Mouse (Mus musculus): ENCODE data around the gene D17Wsu92e.
"Not testable (repeated sequence)": the region's sequence is repeated elsewhere in the genome, so short reads cannot be mapped to it uniquely, and the experiment has no call there.

The D17Wsu92e gene

DNA sequence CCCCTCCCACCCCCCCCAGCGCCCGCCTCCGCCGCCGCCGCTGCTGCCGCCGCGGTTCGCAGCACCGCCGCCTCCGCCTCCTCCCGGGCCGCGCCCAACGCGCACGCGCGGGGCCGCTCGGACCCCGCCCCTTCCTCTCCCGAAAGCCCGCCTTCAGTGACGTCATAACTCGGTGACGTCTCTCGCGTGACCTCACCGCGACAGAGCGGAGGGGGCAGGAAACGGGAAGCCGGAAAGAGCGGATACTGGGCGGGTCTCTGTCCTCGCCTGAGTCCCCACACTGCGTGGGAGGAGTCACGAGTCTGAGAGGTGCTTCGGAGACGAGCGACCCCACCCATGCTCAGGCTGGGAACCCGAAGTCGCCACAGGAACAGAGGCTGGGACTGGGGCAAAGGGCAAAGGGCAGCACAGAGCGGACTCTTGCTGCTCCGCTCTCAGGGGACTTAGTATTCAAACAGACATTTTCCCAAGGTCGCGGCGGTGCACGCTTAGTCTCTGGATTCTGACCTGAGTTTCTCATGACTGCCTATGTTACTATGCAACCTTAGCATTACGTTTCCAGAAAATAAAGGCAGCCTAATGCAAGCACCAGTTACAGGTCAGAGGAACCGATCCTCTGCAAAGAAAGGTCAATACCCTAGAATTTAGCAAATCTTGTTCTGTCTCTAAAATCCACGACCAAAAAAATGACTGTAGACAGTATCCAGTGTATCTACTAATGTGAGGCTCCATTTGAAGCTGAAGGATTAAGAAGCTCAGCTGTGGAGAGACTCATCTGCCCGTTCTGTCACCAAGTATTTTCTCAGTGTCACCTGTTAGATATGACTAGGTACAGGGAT lies at the start of gene D17Wsu92e:
TSS of gene D17Wsu92e (minus strand) at position 81 of the 839 bp plus-strand sequence.
- peak; percentile 98 to 99 for DNase-seq (ENCODE audit: low spot score in 2 of 2)

DNA sequence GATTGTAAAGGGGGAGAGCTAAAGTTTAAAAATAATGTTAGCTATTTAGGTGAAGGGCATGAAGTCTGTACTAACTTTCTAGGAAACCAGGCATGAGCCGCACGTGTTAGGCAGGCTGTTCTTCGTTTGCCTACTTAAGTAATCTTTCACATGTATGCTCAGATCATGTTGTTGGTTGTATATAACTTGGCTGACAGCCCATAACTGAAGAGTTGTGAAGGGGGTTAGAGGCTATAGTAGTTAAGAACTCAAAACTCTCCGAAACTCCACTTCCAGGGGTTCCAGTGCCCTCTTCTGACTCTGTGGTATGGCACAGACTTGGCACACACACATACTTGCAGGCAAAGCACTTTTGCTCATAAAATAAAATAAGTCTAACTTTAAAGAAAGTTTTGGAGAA lies 46.3 kb upstream of the D17Wsu92e start:
- DNase-seq (ENCODE audit: low spot score in 2 of 2) = no peak

DNA sequence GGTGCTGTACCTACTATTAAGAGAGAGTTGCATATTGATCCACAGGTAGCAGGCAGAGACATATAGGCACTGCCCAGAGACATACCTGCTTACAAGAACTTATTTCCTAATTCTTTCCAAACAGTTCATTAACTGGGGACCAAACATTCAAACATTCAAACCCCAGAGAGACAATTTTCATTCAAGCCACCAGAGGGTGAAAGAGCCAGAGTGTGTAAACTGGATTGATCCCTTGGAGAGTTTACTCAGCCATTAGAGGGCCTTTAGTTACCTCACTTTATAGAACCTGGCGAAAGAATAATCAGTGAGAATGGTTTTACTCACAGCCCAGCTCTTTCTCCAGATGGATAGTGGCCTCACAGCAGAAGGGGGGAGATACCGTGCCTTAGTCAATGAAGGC lies 45.0 kb upstream of the D17Wsu92e start:
- no peak for DNase-seq (ENCODE audit: low spot score in 2 of 2)

DNA sequence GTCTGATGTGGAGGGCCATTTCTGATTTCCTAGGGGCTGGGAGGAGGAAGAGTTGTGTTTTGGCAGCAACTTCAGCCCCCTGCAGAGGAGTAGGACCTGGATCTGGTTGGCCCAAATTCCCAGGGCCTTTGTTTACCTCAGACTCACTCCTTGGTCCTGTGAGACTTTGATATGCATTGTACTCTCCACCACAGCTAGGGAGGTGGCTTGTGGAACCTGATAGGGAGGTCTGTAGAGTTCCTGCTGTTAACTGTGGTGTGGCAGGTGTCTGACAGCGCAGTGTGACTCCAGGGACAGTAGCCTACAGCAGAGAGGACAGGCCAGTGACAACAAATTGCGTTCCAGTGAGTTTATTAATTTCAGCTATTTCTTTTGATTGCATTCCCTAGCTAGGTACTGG lies 38.7 kb upstream of the D17Wsu92e start:
- DNase-seq (ENCODE audit: low spot score in 2 of 2) = no peak

DNA sequence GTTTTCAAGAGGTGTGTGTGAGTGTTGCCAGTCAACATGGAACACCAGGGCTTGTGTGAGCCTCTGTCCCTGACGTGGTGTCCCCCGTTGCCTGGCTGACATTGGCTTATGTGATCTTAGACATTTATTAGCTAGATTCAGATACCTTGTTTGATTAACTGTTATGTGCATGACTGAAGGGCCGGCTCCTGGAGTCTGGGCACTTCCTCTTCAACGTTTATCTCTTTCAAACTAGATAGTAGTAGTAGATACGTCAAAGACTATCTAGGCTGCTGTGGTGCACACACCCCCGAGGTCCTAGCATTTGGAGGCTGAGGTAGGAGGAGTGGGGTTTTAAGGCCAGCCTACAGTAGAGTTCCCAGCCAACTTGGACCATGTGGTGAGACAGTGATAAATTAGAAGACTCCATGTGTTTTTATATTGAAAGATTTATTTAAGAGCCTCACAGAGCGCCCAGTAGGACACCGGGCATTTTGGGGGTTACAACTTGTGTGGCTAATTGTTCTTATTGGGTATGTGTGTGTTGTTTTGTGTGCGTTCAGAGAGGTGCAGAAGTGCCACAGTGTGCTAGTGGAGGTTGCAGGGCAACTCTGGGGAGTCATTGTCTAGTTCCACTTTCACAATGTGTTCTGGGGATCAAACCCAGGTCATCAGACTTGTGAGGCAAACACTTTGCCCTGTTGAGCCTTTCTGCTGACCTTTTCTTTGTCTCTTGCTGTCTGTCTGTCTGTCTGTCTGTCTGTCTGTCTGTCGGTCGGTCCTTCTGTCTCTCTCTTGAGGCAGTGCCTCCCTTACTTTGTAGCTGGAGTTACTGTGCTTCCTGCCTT lies 37.4 kb upstream of the D17Wsu92e start:
- DNase-seq (ENCODE audit: low spot score in 2 of 2) = no peak

DNA sequence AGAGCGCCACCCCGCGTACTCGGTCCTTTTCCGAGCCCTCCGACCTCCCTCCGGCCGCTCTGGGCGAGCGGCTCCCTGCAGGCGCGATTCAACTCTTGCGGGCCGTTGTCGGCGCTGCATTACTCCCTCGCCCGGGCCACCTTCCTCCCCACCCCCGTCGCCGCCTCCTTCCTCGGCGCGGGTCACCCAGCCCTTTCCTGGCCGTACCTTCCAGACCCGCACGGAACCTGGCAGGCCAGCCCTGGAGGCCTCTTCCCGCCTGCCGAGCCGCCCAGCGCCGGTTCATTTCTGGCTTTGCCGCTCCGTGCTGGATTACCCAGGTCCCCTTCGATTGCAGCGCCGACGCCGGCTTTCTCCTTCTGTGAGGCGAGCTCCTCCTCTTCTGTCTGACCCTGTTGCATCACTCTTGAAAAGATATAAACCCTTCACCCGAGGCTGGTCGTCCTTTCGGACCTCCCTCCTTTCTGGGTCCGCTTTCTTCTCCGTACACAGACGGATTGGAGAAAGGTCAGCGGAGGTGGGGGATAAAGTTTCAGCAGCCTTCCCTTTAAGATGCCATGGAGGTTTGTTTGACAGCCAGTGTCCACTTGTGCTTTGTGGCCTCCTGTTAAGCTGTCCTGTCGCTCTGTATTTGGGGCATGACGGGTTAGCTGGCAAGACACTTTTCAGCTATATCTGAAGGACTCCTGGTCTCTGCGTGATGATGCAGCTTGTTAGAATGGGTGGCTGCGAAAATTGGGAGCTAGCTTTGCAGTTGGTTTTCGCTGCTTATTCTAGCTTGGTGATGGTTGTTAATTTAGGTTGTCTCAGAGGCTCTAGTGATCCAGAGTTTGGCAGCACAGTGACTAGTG lies 36.6 kb upstream of the D17Wsu92e start:
- DNase-seq (ENCODE audit: low spot score in 2 of 2) = peak in 1 of 2 experiments; percentile 67

DNA sequence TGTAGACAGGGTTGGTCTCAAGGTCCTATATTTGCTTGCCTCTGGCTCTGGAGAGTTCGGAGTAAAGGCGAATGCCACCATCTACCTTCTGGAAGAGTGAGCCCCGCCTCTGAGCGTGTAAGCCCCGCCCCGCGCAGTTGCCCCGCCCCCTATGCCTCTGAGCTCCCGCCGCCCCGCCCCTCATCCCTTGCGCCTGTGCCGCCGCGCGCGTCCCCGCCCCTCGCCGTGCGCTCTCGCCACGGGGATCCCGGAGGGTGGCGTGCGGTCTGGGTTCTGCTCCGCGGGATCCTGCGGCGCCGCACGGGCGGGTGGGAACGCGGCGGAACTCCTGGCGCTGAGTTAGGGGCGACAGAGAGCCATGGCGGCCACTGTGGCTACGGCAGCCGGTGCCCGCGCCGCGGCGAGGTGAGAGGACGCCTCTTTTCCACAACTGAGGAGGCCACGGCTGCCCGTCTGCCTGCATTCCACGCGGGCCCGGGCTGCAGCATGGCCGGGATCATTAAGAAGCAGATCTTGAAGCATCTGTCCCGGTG lies 35.9 kb upstream of the D17Wsu92e start, which contains the start of gene Uhrf1bp1:
TSS of gene Uhrf1bp1 (plus strand) at position 177 of the 533 bp plus-strand sequence.
- DNase-seq (ENCODE audit: low spot score in 2 of 2) = peak; percentile 68 to 83

DNA sequence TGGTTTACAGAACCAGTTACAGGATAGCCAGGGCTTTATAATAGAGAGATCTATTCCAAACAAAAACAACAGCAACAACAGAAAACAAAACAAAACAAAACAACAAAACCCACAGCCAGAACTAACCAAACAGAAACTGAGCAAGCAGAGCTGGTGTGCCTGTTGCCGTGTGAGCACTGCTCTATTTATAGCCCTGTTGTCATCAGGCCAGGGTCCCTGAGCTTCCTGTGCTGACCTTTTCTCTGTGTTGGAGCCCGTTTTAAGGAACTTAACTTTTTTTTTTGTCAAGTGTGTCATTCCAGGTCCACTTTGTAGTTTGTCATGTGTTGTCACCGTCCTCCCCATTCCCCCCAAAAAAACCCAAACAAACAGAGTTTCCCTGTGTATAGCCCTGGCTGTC lies 30.6 kb upstream of the D17Wsu92e start:
- DNase-seq (ENCODE audit: low spot score in 2 of 2) = no peak

DNA sequence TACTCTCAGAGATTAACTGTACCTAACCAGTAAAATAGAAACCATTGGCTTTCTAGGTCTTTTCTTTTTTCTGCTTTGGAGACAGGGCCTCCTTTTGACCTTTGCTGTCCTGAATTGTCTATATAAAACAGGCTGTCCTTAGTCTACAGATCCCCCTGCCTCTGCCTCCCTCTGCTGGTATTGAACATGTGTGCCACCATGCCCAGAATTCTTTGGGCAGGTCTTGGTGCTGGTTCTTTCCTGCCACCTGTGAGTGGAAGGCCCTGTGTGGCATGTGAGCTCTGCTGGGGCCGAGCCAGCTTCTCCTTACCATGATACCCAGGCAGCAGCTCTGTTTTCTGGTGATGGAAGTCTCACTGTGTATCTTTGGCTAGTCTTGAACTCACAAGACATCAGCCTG lies 27.9 kb upstream of the D17Wsu92e start:
- DNase-seq (ENCODE audit: low spot score in 2 of 2) = no peak

DNA sequence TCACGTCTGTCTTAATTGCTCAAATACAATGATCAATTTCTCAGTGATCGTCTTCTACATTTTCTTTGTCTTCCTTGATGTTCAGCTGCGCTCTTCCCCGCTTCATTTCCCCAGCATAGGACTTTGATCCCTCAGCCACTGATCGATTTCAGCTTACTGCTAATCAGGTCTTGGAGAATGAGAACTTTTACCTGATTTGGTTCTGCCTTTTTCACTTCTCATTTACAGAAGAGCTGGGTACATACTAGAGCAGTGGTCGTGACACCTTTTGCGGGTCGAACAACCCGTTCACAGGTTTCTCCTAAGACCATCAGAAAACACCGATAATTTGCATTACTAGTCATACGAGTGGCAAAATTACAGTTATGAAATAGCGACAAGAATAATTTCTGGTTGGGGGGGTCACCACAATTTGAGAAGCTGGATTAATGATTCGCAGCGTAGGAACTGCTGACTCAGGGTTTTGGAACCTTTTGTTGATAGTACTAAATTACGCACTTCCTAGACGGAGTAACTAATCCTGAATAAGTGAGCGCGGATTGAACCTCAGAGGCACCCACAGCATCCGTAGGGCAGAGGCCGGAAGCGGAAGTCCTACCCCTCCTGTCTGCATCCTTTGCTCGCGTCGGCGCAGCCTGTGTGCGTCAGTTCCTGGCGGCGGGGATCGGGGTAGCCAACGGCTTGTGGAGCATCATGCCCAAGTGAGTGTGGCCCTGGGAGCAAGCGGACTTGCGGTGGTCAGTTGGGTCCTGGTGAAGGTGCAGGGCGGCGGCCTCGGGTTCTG lies 19.2 kb upstream of the D17Wsu92e start:
- DNase-seq (ENCODE audit: low spot score in 2 of 2) = peak; percentile 90 to 94

DNA sequence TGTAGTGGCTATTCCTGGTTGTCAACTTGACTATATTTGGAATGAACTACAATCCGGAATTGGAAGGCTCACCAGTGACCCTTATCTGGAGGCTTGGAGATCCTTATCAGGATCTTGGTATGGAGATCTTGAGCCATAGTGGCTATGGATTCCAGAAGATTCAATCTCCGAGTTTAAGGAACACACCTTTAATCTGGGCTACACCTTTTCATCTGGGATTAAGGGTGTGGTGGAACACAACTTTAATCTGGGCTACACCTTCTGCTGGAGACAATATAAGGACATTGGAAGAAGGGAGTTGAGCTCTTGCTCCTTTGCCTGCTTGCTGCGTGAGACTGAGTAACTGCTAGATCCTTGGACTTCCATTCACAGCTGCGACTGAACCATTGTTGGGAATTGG lies 17.4 kb upstream of the D17Wsu92e start, which contains the start of gene Snrpc:
TSS of gene Snrpc (plus strand) at position 301 of the 400 bp plus-strand sequence.
- not testable (repeated sequence) for DNase-seq (ENCODE audit: low spot score in 2 of 2)

DNA sequence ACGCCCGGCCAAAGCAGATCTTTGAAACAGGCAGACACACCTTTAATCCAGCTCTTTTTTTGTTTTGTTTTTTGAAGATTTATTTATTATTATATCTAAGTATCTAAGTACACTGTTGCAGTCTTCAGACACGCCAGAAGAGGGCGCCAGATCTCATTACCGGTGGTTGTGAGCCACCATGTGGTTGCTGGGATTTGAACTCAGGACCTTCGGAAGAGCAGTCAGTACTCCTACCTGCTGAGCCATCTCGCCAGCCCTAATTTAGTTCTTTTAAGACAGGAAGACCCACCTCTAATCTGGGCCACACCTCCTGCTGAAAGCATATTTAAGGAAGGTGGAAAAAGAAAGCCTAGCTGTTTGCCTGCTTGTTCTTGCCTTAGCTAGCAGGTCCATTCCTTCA lies 10.0 kb upstream of the D17Wsu92e start:
- no peak for DNase-seq (ENCODE audit: low spot score in 2 of 2)

DNA sequence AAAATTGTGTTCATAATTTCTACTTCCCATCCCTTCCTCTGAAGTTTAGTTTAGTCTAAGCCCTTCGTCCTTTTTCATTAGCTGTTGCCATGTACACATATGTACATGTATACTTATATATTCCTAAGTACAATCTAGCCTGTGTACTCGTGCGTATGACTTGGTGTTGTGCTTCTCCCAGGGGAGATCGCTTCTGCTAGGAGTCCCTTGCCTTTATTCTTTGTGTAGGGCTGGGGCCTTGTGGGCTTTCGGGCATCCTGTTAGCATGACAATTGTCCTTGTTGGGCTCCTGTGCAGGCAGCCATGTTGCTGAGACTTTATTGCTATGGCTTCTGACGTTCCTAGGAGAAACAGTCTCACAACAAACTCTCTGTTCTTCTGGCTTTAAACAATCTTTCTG lies 7.1 kb upstream of the D17Wsu92e start:
- DNase-seq (ENCODE audit: low spot score in 2 of 2) = no peak

DNA sequence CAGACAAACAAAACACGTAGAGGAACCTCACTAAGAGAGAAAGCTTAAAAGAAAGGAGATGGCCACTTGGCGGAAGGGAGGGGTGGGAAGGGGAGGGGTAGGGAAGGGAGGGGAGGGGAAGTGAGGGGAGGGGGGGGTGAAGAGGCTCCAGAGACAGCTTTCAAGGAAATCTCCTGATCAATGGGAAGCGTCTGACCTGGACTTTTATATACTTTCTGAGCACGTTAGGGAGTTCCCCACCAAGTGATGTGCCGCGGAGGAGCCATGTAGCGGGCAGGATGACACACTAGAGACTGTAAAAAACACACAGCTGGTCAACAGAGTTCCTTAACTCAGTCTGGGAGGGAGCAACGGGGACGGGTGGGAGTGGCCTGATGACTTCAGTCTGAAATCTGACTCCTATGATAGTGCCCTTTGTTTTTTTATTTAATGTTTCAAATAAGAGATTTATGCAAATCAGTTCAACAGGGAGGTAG lies 6.5 kb upstream of the D17Wsu92e start:
- DNase-seq (ENCODE audit: low spot score in 2 of 2) = peak in 1 of 2 experiments; percentile 61

DNA sequence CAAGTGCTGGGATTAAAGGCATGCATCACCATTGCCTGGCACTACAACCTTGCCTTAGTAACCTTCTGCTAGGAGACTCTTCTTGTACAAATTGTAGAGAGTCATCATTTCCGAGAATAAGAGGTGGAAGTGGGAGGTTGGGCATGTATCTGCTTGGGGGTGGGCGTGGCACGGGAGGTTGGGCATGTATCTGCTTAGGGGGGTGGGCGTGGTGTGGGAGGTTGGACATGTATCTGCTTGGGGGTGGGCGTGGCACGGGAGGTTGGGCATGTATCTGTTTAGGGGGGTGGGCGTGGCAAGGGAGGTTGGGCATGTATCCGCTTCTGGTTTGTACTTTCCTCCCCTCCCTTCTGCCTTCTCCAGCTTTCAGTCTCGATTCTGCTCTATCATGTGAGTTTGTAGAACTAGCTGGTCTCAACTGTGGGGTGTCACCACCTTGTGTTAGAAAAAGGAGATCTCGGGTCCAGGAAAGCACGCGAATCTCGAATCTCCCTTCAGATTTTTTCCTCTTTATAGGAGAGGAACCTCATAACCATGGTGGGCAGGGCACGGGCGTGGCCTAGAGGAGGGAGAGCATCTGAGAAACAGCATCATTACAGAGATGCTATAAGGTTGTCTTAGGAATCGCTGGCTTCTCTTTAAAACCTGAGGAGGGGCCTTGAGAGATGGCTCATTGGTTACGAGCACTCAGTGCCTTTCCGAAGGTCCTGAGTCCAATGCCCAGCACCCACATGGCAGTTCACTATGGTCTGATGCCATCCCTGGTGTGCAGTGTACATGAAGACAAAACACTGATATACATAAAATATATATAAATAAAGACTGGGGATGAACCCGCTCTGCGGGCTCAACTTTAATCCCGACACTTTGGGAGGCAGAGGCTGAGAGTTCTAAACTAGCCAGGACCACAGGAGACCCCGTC lies 5.8 kb upstream of the D17Wsu92e start:
- DNase-seq (ENCODE audit: low spot score in 2 of 2) = peak; percentile 70 to 77

DNA sequence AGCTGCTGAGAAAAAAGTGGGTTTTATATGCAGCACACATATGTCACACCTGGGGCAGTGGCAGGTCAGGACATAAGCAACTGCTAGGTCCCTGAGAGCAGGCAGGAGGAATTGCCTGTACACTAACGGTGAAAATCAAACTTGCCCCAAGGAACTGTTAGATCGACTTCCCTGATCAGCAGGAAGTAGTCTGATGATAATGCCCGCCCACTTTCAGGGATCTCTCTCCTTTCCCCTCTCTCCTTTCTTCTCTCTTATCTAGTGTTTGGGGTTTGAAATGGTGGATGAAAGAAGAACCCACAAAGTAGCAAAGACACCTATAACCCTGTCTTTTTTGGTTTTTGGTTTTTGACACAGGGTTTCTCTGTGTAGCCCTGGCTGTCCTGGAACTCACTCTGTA lies 5.1 kb upstream of the D17Wsu92e start:
- DNase-seq (ENCODE audit: low spot score in 2 of 2) = no peak

DNA sequence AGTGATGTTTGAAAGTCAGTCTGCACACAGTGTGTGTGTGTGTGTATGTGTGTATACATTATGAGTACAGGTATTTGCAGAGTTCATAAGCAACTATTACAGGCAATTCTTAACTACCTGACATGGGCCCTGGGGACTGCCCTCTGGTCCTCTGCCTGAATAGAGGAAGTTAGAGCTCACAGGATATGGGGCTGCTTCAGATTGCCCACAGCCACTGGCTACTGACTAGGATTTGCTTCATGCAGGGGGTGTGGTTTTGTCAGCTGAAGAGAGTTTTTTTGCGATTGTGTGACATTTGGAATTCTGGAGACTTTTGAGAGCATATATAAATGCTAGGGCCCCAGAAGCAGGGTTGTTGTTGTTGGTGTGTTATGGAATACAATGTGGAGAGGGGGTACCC lies 4.5 kb upstream of the D17Wsu92e start:
- no peak for DNase-seq (ENCODE audit: low spot score in 2 of 2)

DNA sequence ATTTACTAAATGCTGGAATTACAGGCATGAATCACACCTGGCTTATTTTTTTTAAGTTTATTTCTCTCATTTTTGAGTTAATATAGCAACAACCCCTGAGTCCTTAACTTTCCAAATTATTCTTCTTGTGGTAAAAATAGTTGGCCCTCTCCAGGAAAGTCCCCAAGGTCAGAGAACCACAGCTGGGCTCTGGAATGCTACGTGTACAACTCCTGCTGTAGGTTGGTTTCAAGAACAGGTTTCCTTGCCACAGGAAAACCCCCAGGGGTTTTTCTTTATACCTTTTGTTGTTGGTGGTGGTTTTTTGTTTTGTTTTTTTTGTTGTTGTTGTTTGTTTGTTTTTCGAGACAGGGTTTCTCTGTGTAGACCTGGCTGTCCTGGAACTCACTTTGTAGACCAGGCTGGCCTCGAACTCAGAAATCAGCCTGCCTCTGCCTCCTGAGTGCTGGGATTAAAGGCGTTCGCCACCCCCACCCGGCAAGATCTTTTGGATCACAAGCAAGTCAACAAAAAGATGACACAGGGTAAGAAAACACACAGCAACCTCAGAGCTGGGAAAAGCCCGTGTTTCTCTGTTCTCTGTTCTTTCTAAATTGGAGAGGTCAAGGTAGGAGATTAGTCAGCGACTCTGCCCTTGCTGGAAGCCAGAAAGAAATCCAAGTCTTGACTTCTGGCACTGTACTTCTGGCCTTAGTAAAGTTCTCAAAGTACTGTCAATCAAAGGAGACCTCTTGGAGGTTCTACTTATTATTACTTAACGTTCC lies 2.9 kb upstream of the D17Wsu92e start:
- no peak for DNase-seq (ENCODE audit: low spot score in 2 of 2)
